17 mouse cellular contexts compared by ENCODE assay signal in the genomic region with DNA sequence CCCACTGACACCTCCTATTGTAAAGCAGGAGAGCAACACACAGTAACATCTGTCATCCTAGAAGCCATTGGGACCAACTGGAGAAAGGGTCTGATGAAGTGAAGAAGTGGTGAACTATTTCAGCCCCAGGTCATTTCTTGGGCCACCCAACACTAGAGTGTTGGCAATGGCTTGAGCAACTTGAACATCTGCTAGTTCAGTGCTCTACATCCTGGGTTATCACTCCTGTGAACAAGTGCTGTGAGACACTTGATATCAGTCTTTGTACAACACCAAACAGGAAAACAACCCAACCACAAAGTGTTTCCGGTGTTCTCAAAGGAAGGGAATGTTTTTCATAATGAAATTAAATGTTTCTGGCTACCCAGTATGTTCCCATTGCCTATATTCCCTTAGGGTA.
DNase-seq lines count a peak whose midpoint lies in the region; ATAC-seq lines count a peak whose summit lies in the region.
"Had no signal": no experiment of that assay in that cellular context is flagged by ENCODE, and none has a peak within 500 bp of the region (broad histone marks: within the 10 kb centered on the region; RNA-seq: fewer than 3 reads in every experiment).

No protein-coding gene starts in this region.

- DNase-seq in CD4-positive, CD25-positive, alpha-beta regulatory T cell, adult 2 months (ENCODE audit: low read depth, low spot score), result peak; percentile 40
- DNase-seq in naive thymus-derived CD4-positive, alpha-beta T cell, adult 2 months (ENCODE audit: low read depth), result peak; percentile 58
- DNase-seq in thymus, postnatal 4 days, result peak; percentile 35
- no peak for DNase-seq in gastrocnemius, postnatal 36 days
- DNase-seq in layer of hippocampus, postnatal 10 days (ENCODE audit: low spot score in 2 of 2), result no peak
- DNase-seq in B cell, adult 2 months, result no peak
- DNase-seq: adrenal gland, adult 2 months; cerebellum, adult 11-12 months; cerebellum, postnatal 10 days; kidney, adult 18-20 months; kidney, postnatal 14 days; layer of hippocampus, postnatal 36 days; lung, embryonic 14.5 days had no signal

- intact Hi-C loops in gastrocnemius, postnatal 36 days (cut with DNase I), result no loop called here

- ATAC-seq in common myeloid progenitor, adult 5-6 weeks (replicated peaks; ENCODE audit: low read depth, poor library complexity, severe bottlenecking), result peak; percentile 24; the same call in 1 of the 2 replicates
- ATAC-seq: hindbrain, postnatal 0 days; midbrain, embryonic 16.5 days; Patski had no signal

Comparison
In these comparisons a context has a peak if more than half of its experiments do, and no peak if none do; other contexts are left out.
1. DNase-seq: peak in CD4-positive, CD25-positive, alpha-beta regulatory T cell, adult 2 months (single experiment), naive thymus-derived CD4-positive, alpha-beta T cell, adult 2 months (single experiment) and thymus, postnatal 4 days (single experiment); none in gastrocnemius, postnatal 36 days (0 of 2), layer of hippocampus, postnatal 10 days (0 of 2) and B cell, adult 2 months (0 of 2).